Mouse (Mus musculus): ENCODE measurements around the gene Fyn. TPM values are rescaled to one million over a fixed set of nuclear protein-coding genes. Genes with fewer than 3 reads are reported as not detected.

The Fyn gene
- total RNA-seq, 2 experiments from 2014 or later: 37.7 to 41.7 TPM

- intact Hi-C loops (cut with DNase I): loop anchor here (5.0 kb wide), 1 partner anchor 290 kb away; no protein-coding TSS in a partner anchor
- no peak for DNase-seq
These were observed 93.3 kb downstream of the Fyn start for GRCm38 (mm10) chr10:39461909-39462308.

- DNase-seq: no peak
These were observed 94.1 kb downstream of the Fyn start for GRCm38 (mm10) chr10:39462711-39463110.

GRCm38 (mm10) chr10:39464383-39464782 is 95.7 kb downstream of the Fyn start:
- intact Hi-C loops (cut with DNase I): loop anchor here (5.0 kb wide), 1 partner anchor 292 kb away; no protein-coding TSS in a partner anchor
- no peak for DNase-seq

More at GRCm38 (mm10) chr10:39462711-39463110, 94.1 kb downstream of the Fyn start:
- intact Hi-C loops (cut with DNase I): loop anchor here (5.0 kb wide), 1 partner anchor 290 kb away; no protein-coding TSS in a partner anchor

- intact Hi-C loops (cut with DNase I): no loop called here
- peak; percentile 82 to 86 for DNase-seq
These were observed 98.7 kb downstream of the Fyn start for GRCm38 (mm10) chr10:39467317-39467716.

- no peak for DNase-seq
These were observed 99.2 kb downstream of the Fyn start for GRCm38 (mm10) chr10:39467821-39468220.

GRCm38 (mm10) chr10:39468576-39468975 is 99.9 kb downstream of the Fyn start:
- intact Hi-C loops (cut with DNase I): no loop called here

More at GRCm38 (mm10) chr10:39467821-39468220, 99.2 kb downstream of the Fyn start:
- intact Hi-C loops (cut with DNase I): no loop called here

GRCm38 (mm10) chr10:39469341-39469740 is 100.7 kb downstream of the Fyn start:
- intact Hi-C loops (cut with DNase I): no loop called here
- DNase-seq: no peak

More at GRCm38 (mm10) chr10:39468576-39468975, 99.9 kb downstream of the Fyn start:
- DNase-seq: no peak

- intact Hi-C loops (cut with DNase I): no loop called here
These were observed 101.7 kb downstream of the Fyn start for GRCm38 (mm10) chr10:39470321-39470720.

GRCm38 (mm10) chr10:39471040-39471713 is 102.5 kb downstream of the Fyn start:
- intact Hi-C loops (cut with DNase I): no loop called here
- DNase-seq: no peak

More at GRCm38 (mm10) chr10:39470321-39470720, 101.7 kb downstream of the Fyn start:
- DNase-seq: peak; percentile 61 to 64

- DNase-seq: peak in 1 of 2 experiments; percentile 49
- intact Hi-C loops (cut with DNase I): no loop called here
These were observed 103.3 kb downstream of the Fyn start for GRCm38 (mm10) chr10:39471714-39472531.

- DNase-seq: no peak
- intact Hi-C loops (cut with DNase I): no loop called here
These were observed 104.3 kb downstream of the Fyn start for GRCm38 (mm10) chr10:39472923-39473322.

GRCm38 (mm10) chr10:39479361-39479760 is 110.7 kb downstream of the Fyn start:
- intact Hi-C loops (cut with DNase I): no loop called here
- DNase-seq: no peak

GRCm38 (mm10) chr10:39484382-39484826 is 115.7 kb downstream of the Fyn start:
- DNase-seq: no peak
- intact Hi-C loops (cut with DNase I): no loop called here

GRCm38 (mm10) chr10:39484892-39485291 is 116.2 kb downstream of the Fyn start:
- DNase-seq: no peak
- intact Hi-C loops (cut with DNase I): no loop called here

GRCm38 (mm10) chr10:39485939-39486338 is 117.3 kb downstream of the Fyn start:
- DNase-seq: no peak
- intact Hi-C loops (cut with DNase I): no loop called here

GRCm38 (mm10) chr10:39486501-39487450 is 118.1 kb downstream of the Fyn start:
- no peak for DNase-seq
- intact Hi-C loops (cut with DNase I): no loop called here

GRCm38 (mm10) chr10:39487740-39488415 is 119.2 kb downstream of the Fyn start:
- intact Hi-C loops (cut with DNase I): no loop called here
- no peak for DNase-seq

GRCm38 (mm10) chr10:39488542-39488941 is 119.9 kb downstream of the Fyn start:
- intact Hi-C loops (cut with DNase I): no loop called here
- DNase-seq: no peak

GRCm38 (mm10) chr10:39488956-39489355 is 120.3 kb downstream of the Fyn start:
- intact Hi-C loops (cut with DNase I): no loop called here
- DNase-seq: no peak

All from heart, postnatal 14 days (tissue).